Mouse (Mus musculus): ENCODE results near the gene Hdgf. TPM values are rescaled to one million over a fixed set of nuclear protein-coding genes. Genes with fewer than 3 reads are reported as not detected.
A peak's percentile ranks its signal among the peaks of the same experiment; 100 is the strongest.

Gene Hdgf
- polyA plus RNA-seq, 1 experiment from 2014 or later: 186 TPM

DNA sequence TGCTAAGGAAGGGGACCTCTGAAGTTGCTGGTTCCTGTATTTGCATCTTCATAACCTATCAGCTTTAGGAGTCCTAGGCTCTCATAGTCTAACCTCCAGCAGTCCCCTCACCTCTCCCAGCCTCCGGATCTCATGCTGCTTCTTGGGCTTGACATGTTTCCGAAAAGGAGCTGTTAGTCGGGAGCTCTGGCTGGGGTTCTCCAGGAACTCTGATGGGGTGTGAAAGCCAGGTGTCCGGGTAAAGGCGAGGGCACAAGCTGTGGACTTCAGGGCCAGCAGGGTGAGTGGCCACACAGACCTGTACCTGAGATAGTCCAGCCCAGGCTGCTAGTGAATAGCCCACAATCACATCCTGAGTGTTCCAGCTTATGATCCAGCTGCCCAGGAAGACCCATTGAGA lies 21.3 kb downstream of the Hdgf start:
- Histone ChIP-seq H3K36me3 (ENCODE audit: insufficient read depth, low read length) (peaks cover 12% of the 10 kb centered on the region), H3K27me3 (replicated peaks; ENCODE audit: insufficient read depth, low read length) (no peaks in the 10 kb centered on the region), H3K9ac (replicated peaks; ENCODE audit: low read depth) (no peak overlapping the region), H3K27ac (ENCODE audit: low read length) (no peak overlapping the region), H3K4me3 (ENCODE audit: low read depth, low read length) (no peak overlapping the region), H3K4me2 (replicated peaks; ENCODE audit: low read depth, low read length) (no peak overlapping the region), H3K4me1 (ENCODE audit: insufficient read depth, low read depth, low read length) (peaks cover 6% of the 10 kb centered on the region), H3K9me3 (ENCODE audit: low read length) (no peaks in the 10 kb centered on the region)
- ATAC-seq (no peak), DNase-seq (ENCODE audit: low spot score) (no peak)
- TF ChIP-seq EP300 (IDR thresholded peaks at IDR 0.05) (no peak), CTCF (IDR thresholded peaks at IDR 0.05) (no peak)
- WGBS: 83% methylated on average over 5 of the region's 5 CpGs

DNA sequence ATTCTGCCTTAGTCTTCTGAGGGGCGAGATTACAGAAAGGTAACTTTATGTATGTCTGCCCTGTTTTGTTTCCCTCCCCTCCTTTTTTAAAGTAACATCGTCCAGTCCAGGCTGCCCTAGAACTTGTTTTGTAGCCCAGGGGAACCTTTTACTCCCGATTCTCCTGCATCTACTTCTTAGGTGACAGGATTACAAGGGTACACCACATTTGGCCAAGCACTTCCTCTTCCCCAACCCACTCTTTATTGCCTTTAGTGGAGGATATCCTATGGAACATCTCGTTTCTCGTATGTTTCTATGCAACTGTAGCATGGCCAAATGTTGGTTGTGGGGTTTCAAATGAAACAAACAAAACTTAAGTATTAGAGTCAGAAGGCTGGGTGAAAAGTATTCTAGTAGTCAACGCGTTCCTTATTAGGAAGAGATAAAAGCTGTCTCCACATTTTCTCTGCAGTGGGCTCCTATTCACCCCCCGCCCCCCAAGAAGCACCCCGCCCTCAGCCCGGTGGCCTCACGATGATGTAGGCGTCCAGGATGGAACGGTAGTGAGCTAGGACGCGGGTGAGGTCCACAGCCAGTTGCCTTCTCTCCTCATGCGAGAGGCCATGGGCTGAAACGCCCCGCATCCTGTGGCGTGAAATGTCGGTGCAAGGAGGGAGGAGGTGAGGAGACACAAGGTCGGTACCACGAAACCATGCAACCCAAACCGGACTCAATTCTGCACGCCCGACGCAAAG lies 23.4 kb downstream of the Hdgf start:
- ATAC-seq (peak; percentile 23), DNase-seq (ENCODE audit: low spot score) (no peak)
- Histone ChIP-seq H3K27me3 (replicated peaks; ENCODE audit: insufficient read depth, low read length) (no peaks in the 10 kb centered on the region), H3K4me3 (ENCODE audit: low read depth, low read length) (peak overlapping the region; percentile 94), H3K9ac (replicated peaks; ENCODE audit: low read depth) (peak overlapping the region; percentile 44), H3K4me1 (ENCODE audit: insufficient read depth, low read depth, low read length) (peaks cover 6% of the 10 kb centered on the region), H3K36me3 (ENCODE audit: insufficient read depth, low read length) (peaks cover 13% of the 10 kb centered on the region), H3K27ac (ENCODE audit: low read length) (peak overlapping the region; percentile 92), H3K4me2 (replicated peaks; ENCODE audit: low read depth, low read length) (peak overlapping the region; percentile 59), H3K9me3 (ENCODE audit: low read length) (no peaks in the 10 kb centered on the region)
- WGBS: 3% methylated on average over 26 of the region's 26 CpGs
- TF ChIP-seq CTCF (IDR thresholded peaks at IDR 0.05): no peak
- no peak for TF ChIP-seq EP300 (IDR thresholded peaks at IDR 0.05)

DNA sequence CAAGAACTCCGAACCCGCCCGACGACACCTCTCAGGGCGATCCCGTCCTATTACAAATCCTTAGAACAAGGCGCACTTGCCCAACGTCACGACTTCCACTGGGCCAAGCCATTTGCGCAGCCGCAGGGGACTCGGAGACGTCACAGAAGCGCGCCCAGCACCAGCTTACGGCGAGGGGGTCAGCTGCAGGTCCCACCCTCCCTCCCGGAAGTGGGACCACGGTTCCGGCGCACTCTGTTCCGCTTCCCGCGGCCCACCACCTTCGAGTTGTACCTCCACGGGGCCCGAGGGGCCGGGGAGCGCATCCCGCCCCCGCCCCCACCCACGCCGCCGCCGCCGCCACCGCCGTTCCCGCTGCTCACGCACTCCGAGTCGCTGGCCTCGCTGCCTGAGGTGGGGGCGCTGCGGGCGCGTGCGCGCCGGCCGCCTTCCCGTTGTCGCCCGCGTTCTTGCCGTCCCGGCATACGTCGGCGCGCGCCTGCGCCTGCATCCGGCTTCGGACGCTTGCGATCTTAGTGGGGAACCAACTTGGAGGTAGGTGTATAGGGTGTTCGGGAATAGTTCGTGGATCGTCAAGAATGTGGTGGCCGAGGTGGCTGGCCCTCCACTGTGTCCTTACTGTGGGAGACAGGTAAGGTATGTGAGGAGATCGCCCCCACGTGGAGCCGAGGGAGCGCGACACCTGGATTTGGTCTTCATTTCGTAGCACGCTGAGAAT lies 24.1 kb downstream of the Hdgf start, which contains the start of the genes Isg20l2 and Rrnad1:
Gene Isg20l2 (plus strand): TSS at position 237 of the 718 bp plus-strand sequence.
Gene Rrnad1 (minus strand): TSS at position 640 of the 718 bp plus-strand sequence.
- Histone ChIP-seq H3K27me3 (replicated peaks; ENCODE audit: insufficient read depth, low read length) (no peaks in the 10 kb centered on the region), H3K9me3 (ENCODE audit: low read length) (no peaks in the 10 kb centered on the region), H3K4me1 (ENCODE audit: insufficient read depth, low read depth, low read length) (peaks cover 6% of the 10 kb centered on the region), H3K27ac (ENCODE audit: low read length) (peak within 1 kb of the TSS; percentile 92), H3K4me3 (ENCODE audit: low read depth, low read length) (peak within 1 kb of the TSS; percentile 94), H3K9ac (replicated peaks; ENCODE audit: low read depth) (peak within 1 kb of the TSS; percentile 79), H3K4me2 (replicated peaks; ENCODE audit: low read depth, low read length) (peak within 1 kb of the TSS; percentile 59), H3K36me3 (ENCODE audit: insufficient read depth, low read length) (peaks cover 9% of the 10 kb centered on the region)
- 2% methylated on average over 56 of the region's 78 CpGs for WGBS
- ATAC-seq: peak; percentile 99
- DNase-seq (ENCODE audit: low spot score): peak; percentile 98
- TF ChIP-seq EP300 (IDR thresholded peaks at IDR 0.05): no peak
- TF ChIP-seq CTCF (IDR thresholded peaks at IDR 0.05): peak; percentile 86

DNA sequence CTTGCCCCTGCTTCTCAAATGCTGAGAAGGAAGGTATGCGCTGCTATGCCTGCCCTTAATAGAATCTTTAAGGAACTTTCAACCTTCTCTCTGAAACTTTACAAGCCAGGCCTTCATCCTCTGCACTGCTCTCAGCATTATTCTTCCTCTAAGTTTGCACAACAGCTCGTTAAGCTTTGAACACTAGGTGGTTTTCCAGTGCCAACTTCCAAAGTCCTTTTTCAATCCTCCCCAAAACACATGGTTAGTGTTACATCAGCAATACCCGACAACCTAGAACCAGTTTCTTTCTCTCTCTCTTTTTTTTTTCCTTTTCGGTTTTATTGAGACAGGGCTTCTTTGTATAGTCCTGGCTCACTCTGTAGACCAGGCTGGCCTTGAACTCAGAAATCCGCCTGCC lies 27.9 kb downstream of the Hdgf start:
- no peak for ATAC-seq
- no peak for TF ChIP-seq CTCF (IDR thresholded peaks at IDR 0.05)
- H3K36me3 ChIP-seq (ENCODE audit: insufficient read depth, low read length): peaks cover 13% of the 10 kb centered on the region
- H3K4me1 ChIP-seq (ENCODE audit: insufficient read depth, low read depth, low read length): peaks cover 4% of the 10 kb centered on the region
- no peak overlapping the region for H3K9ac ChIP-seq (replicated peaks; ENCODE audit: low read depth)
- 74% methylated on average over 5 of the region's 5 CpGs for WGBS
- H3K4me3 ChIP-seq (ENCODE audit: low read depth, low read length): no peak overlapping the region
- H3K4me2 ChIP-seq (replicated peaks; ENCODE audit: low read depth, low read length): no peak overlapping the region
- no peak for DNase-seq (ENCODE audit: low spot score)
- no peak overlapping the region for H3K27ac ChIP-seq (ENCODE audit: low read length)
- no peaks in the 10 kb centered on the region for H3K27me3 ChIP-seq (replicated peaks; ENCODE audit: insufficient read depth, low read length)
- H3K9me3 ChIP-seq (ENCODE audit: low read length): no peaks in the 10 kb centered on the region

DNA sequence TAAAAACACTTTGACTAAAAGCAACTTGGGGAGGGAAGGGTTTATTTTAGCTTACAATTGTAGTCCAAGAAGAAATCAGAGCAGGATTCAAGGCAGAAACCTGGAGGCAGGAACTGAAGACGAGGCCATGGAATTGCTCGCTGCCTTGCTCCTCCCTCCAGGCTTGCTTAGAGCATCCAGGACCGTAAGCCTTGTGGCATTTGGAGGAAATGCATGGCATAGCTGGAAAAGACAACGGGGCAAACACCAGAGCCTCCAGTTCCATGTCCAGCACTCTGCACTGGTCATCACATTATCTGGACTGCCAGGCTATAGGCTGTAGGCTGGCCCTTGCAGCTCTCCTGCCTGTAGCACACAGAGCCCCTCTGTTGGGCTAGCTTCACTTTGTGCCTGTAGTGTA lies 28.4 kb downstream of the Hdgf start:
- Histone ChIP-seq H3K4me3 (ENCODE audit: low read depth, low read length) (no peak overlapping the region), H3K4me1 (ENCODE audit: insufficient read depth, low read depth, low read length) (no peaks in the 10 kb centered on the region), H3K27me3 (replicated peaks; ENCODE audit: insufficient read depth, low read length) (no peaks in the 10 kb centered on the region), H3K36me3 (ENCODE audit: insufficient read depth, low read length) (peaks cover 18% of the 10 kb centered on the region), H3K9me3 (ENCODE audit: low read length) (no peaks in the 10 kb centered on the region), H3K27ac (ENCODE audit: low read length) (no peak overlapping the region), H3K4me2 (replicated peaks; ENCODE audit: low read depth, low read length) (no peak overlapping the region), H3K9ac (replicated peaks; ENCODE audit: low read depth) (no peak overlapping the region)
- ATAC-seq: no peak
- WGBS: 58% methylated on average over 4 of the region's 4 CpGs
- no peak for DNase-seq (ENCODE audit: low spot score)
- TF ChIP-seq CTCF (IDR thresholded peaks at IDR 0.05) (peak; percentile 20; the same call in 1 of the 2 replicates), EP300 (IDR thresholded peaks at IDR 0.05) (no peak)

DNA sequence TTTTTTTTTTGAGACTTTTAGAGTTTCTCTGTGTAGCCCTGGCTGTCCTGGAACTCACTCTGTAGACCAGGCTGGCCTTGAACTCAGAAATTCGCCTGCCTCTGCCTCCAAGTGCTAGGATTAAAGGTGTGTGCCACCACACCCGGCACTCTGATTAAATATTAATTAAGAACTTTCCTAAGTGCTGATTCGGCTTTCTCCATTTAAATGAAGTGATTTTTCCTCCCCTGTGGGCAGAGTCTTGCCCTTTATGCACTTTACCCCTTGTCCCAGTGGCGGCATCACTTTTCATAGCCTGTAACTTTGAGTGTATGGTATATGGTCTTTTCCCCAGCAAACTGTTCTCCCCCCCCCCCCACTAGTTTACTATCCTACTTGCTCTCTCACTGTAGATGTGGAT lies 29.1 kb downstream of the Hdgf start:
- no peak overlapping the region for H3K4me3 ChIP-seq (ENCODE audit: low read depth, low read length)

More for the DNA sequence above, 29.1 kb downstream of the Hdgf start:
- H3K27me3 ChIP-seq (replicated peaks; ENCODE audit: insufficient read depth, low read length): no peaks in the 10 kb centered on the region
- no peak for TF ChIP-seq CTCF (IDR thresholded peaks at IDR 0.05)
- TF ChIP-seq EP300 (IDR thresholded peaks at IDR 0.05): no peak
- H3K4me1 ChIP-seq (ENCODE audit: insufficient read depth, low read depth, low read length): no peaks in the 10 kb centered on the region
- no peaks in the 10 kb centered on the region for H3K9me3 ChIP-seq (ENCODE audit: low read length)
- peaks cover 20% of the 10 kb centered on the region for H3K36me3 ChIP-seq (ENCODE audit: insufficient read depth, low read length)
- no peak for DNase-seq (ENCODE audit: low spot score)
- no peak for ATAC-seq
- no peak overlapping the region for H3K9ac ChIP-seq (replicated peaks; ENCODE audit: low read depth)
- no peak overlapping the region for H3K4me2 ChIP-seq (replicated peaks; ENCODE audit: low read depth, low read length)
- no peak overlapping the region for H3K27ac ChIP-seq (ENCODE audit: low read length)
- WGBS: 74% methylated on average over 4 of the region's 4 CpGs

All from lung, postnatal 0 days (tissue).